Mouse (Mus musculus) brain, embryonic 14.5 days (tissue): ENCODE data around the gene Ints6.

Source experiments
- CTCF ChIP-seq: fragments of 200-500 bp; IDR thresholded peaks from 2 replicates; pipeline ENCODE4 v1.5.1; 2012; ENCODE audit warnings: inconsistent platforms, mild to moderate bottlenecking, moderate library complexity, borderline replicate concordance; ENCODE audit not compliant: insufficient read depth, insufficient read length; ENCODE audit errors: extremely low read depth
- POLR2A ChIP-seq: fragments of 200-500 bp; IDR thresholded peaks from 2 replicates; pipeline ENCODE4 v1.6.1; 2012; ENCODE audit warnings: mild to moderate bottlenecking, inconsistent platforms, borderline replicate concordance; ENCODE audit not compliant: poor library complexity, insufficient read depth, insufficient read length, severe bottlenecking; ENCODE audit errors: extremely low read depth

GRCm38 (mm10) chr14:62721625-62722024 lies 39.3 kb downstream of the Ints6 start:
- TF ChIP-seq CTCF (no peak), POLR2A (no peak)
